Mouse (Mus musculus) hindbrain, embryonic 14.5 days (tissue): ENCODE results near the gene Catsperg2. TPM values are rescaled to one million over a fixed set of nuclear protein-coding genes. Genes with fewer than 3 reads are reported as not detected.
"Not testable (repeated sequence)": the region's sequence is repeated elsewhere in the genome, so short reads cannot be mapped to it uniquely, and the experiment has no call there.

Experiments
- ATAC-seq: fragments of 200-750 bp; cut with Nextera tagmentation; 2 replicates; pipeline ENCODE4 v1.8.0; 2017; ENCODE audit warnings: moderate number of reproducible peaks, mild to moderate bottlenecking, moderate TSS enrichment, moderate library complexity; ENCODE audit not compliant: low FRiP score
- DNase-seq: peaks from one replicate; pipeline ENCODE4 v3.0.0-alpha.2; 2015; ENCODE audit warnings: low spot score
- H3K27ac ChIP-seq: fragments of 300-500 bp; sonication (generic); 2 replicates; pipeline ENCODE4 v1.5.1; 2014; ENCODE audit warnings: mild to moderate bottlenecking, moderate library complexity
- H3K27me3 ChIP-seq: fragments of 300-500 bp; sonication (generic); 2 replicates; pipeline ENCODE4 v1.6.1; 2014; ENCODE audit warnings: mild to moderate bottlenecking, low read length, mixed read lengths; ENCODE audit not compliant: control insufficient read depth, insufficient read depth
- H3K36me3 ChIP-seq: fragments of 300-500 bp; sonication (generic); replicated peaks from 2 replicates; pipeline ENCODE4 v1.6.1; 2014; ENCODE audit not compliant: control insufficient read depth, insufficient read depth
- H3K4me1 ChIP-seq: fragments of 300-500 bp; sonication (generic); replicated peaks from 2 replicates; pipeline ENCODE4 v1.6.1; 2014; ENCODE audit warnings: antibody characterized with exemption, low read length, mixed read lengths; ENCODE audit not compliant: control insufficient read depth, insufficient read depth
- H3K4me2 ChIP-seq: fragments of 300-500 bp; sonication (generic); replicated peaks from 2 replicates; pipeline ENCODE4 v1.6.1; 2014; ENCODE audit warnings: mild to moderate bottlenecking, moderate library complexity
- H3K4me3 ChIP-seq: fragments of 300-500 bp; sonication (generic); replicated peaks from 2 replicates; pipeline ENCODE4 v1.5.1; 2014; ENCODE audit warnings: mild to moderate bottlenecking, low read length
- H3K9ac ChIP-seq: fragments of 300-500 bp; sonication (generic); 2 replicates; pipeline ENCODE4 v1.6.1; 2014
- H3K9me3 ChIP-seq: fragments of 300-500 bp; sonication (generic); 2 replicates; pipeline ENCODE4 v1.6.1; 2016; ENCODE audit warnings: low read length; ENCODE audit not compliant: control insufficient read depth
- WGBS: fragments of 180-500 bp; shearing (Covaris S2); extraction: QIAGEN DNeasy Blood & Tissue Kit; methylation state at CpG from one replicate; pipeline ENCODE4 v1.1.7; 2014; 5-methylcytosine and 5-hydroxymethylcytosine counted together
- microRNA counts: library from miRNA; unstranded; fragments of <30 nt; microRNA quantifications from one replicate; lab custom pipeline; 2016
- microRNA-seq: library from miRNA; unstranded; fragments of <30 nt; microRNA quantifications from one replicate; pipeline ENCODE4, GENCODE M21; 2016
- polyA plus RNA-seq: library from polyadenylated mRNA; unstranded; fragments of >200 nt; fragmentation: Nextera tagmentation; extraction: Ambion mirVana; gene quantifications from 2 replicates; pipeline ENCODE4 v1.2.1, GENCODE M21; 2014

Catsperg2 gene
- polyA plus RNA-seq, 1 experiment from 2014 or later = 0.17 TPM

- ATAC-seq (no peak), DNase-seq (no peak)
- no peak overlapping the region for H3K27ac ChIP-seq
- H3K9ac ChIP-seq = no peak overlapping the region
- H3K4me3 ChIP-seq = no peak overlapping the region
- WGBS = 88% methylated on average over 3 of the region's 3 CpGs
- no peaks in the 10 kb centered on the region for H3K4me1 ChIP-seq
- H3K27me3 ChIP-seq = no peaks in the 10 kb centered on the region
- H3K9me3 ChIP-seq = no peaks in the 10 kb centered on the region
- no peak overlapping the region for H3K4me2 ChIP-seq
- no peaks in the 10 kb centered on the region for H3K36me3 ChIP-seq
These were observed 15.4 kb upstream of the Catsperg2 start for GRCm38 (mm10) chr7:29742258-29742657.

GRCm38 (mm10) chr7:29728055-29728454 lies 1.2 kb upstream of the Catsperg2 start:
- Histone ChIP-seq H3K4me2 (no peak overlapping the region), H3K36me3 (no peaks in the 10 kb centered on the region), H3K27me3 (no peaks in the 10 kb centered on the region), H3K27ac (no peak overlapping the region), H3K9ac (no peak overlapping the region), H3K4me1 (no peaks in the 10 kb centered on the region), H3K4me3 (no peak overlapping the region), H3K9me3 (peaks cover 15% of the 10 kb centered on the region)
- 93% methylated on average over 2 of the region's 2 CpGs for WGBS
- DNase-seq = no peak
- no peak for ATAC-seq

GRCm38 (mm10) chr7:29725461-29726142 lies 1.2 kb downstream of the Catsperg2 start:
- not testable (repeated sequence) for H3K4me3 ChIP-seq, H3K4me2 ChIP-seq

GRCm38 (mm10) chr7:29708891-29709290 lies 17.9 kb downstream of the Catsperg2 start:
- not testable (repeated sequence) for DNase-seq
- 90% methylated on average over 2 of the region's 2 CpGs for WGBS

More at GRCm38 (mm10) chr7:29725461-29726142, 1.2 kb downstream of the Catsperg2 start:
- H3K9ac ChIP-seq, H3K9me3 ChIP-seq, H3K4me1 ChIP-seq, H3K27me3 ChIP-seq, DNase-seq, ATAC-seq, H3K36me3 ChIP-seq, H3K27ac ChIP-seq: not testable (repeated sequence)
- WGBS = 34% methylated on average over 16 of the region's 17 CpGs

GRCm38 (mm10) chr7:29695231-29695630 lies 31.6 kb downstream of the Catsperg2 start:
- ATAC-seq, H3K4me2 ChIP-seq, DNase-seq, H3K4me3 ChIP-seq, H3K27me3 ChIP-seq, H3K4me1 ChIP-seq, H3K36me3 ChIP-seq, H3K9me3 ChIP-seq, H3K27ac ChIP-seq, H3K9ac ChIP-seq: not testable (repeated sequence)
- 87% methylated on average over 3 of the region's 3 CpGs for WGBS

More at GRCm38 (mm10) chr7:29708891-29709290, 17.9 kb downstream of the Catsperg2 start:
- H3K36me3 ChIP-seq, ATAC-seq, H3K9ac ChIP-seq, H3K27ac ChIP-seq, H3K27me3 ChIP-seq, H3K9me3 ChIP-seq, H3K4me1 ChIP-seq, H3K4me3 ChIP-seq, H3K4me2 ChIP-seq: not testable (repeated sequence)

GRCm38 (mm10) chr7:29681868-29682267 lies 45.0 kb downstream of the Catsperg2 start:
- H3K4me2 ChIP-seq = no peak overlapping the region
- 0 out of 2 replicates have a peak, but pooled peaks cover 7% of the 10 kb centered on the region for H3K9me3 ChIP-seq
- H3K27ac ChIP-seq = no peak overlapping the region
- 63% methylated on average over 3 of the region's 3 CpGs for WGBS
- ATAC-seq (no peak), DNase-seq (no peak)
- no peak overlapping the region for H3K4me3 ChIP-seq
- no peak overlapping the region for H3K9ac ChIP-seq
- no peaks in the 10 kb centered on the region for H3K4me1 ChIP-seq
- no peaks in the 10 kb centered on the region for H3K36me3 ChIP-seq
- no peaks in the 10 kb centered on the region for H3K27me3 ChIP-seq

MicroRNA genes within 50 kb of the gene (microRNA counts, 519-probe panel; counts per million panel counts)
- microRNA mmu-miR-1964 (lab: Ali Mortazavi, UCI) = not detected

Small RNA genes within 50 kb of the gene (microRNA-seq; reads per million reads assigned to microRNA genes)
- gene Mir1964 = 1.8 reads per million, percentile 5 among the genes with 10 or more reads in this experiment

Other genes starting within 250 kb of the Catsperg2 start
- gene Sipa1l3, start 208.4 kb downstream of the Catsperg2 start, polyA plus RNA-seq = 18.8 and 21.4 TPM in 2 replicates
- gene Zfp84, start 41.5 kb upstream of the Catsperg2 start, polyA plus RNA-seq = 17.0 and 19.5 TPM in 2 replicates
- 13.1 and 13.4 TPM in 2 replicates for gene Zfp30, start 57.0 kb upstream of the Catsperg2 start, polyA plus RNA-seq
- gene Zfp790, start 89.1 kb upstream of the Catsperg2 start, polyA plus RNA-seq = 29.4 and 31.5 TPM in 2 replicates
- gene Zfp940, start 126.6 kb upstream of the Catsperg2 start, polyA plus RNA-seq = 12.6 and 16.1 TPM in 2 replicates
- gene Zfp420, start 132.9 kb upstream of the Catsperg2 start, polyA plus RNA-seq = 21.7 and 23.6 TPM in 2 replicates
- gene Zfp27, start 179.5 kb upstream of the Catsperg2 start, polyA plus RNA-seq = 17.5 and 18.7 TPM in 2 replicates
- gene Zfp383, start 181.2 kb upstream of the Catsperg2 start, polyA plus RNA-seq = 7.8 and 8.4 TPM in 2 replicates
- 17.7 and 23.0 TPM in 2 replicates for gene Zfp74, start 227.1 kb upstream of the Catsperg2 start, polyA plus RNA-seq